In genomic region chr8:13687101-13687717, GRCm38 (mm10) we compare ENCODE assay signal across 20 mouse cellular contexts. TPM values are rescaled to one million over a fixed set of nuclear protein-coding genes. Genes with fewer than 3 reads are reported as not detected.
A peak's percentile ranks its signal among the peaks of the same experiment; 100 is the strongest.
DNase-seq lines count a peak whose midpoint lies in the region; TF ChIP-seq lines count a peak whose summit lies in the region.
"Had no signal": no experiment of that assay in that cellular context is flagged by ENCODE, and none has a peak within 500 bp of the region (broad histone marks: within the 10 kb centered on the region; RNA-seq: fewer than 3 reads in every experiment).

No protein-coding gene starts in this region.

- 0 out of 2 replicates have a peak, but pooled peaks have one; percentile 1 for TF ChIP-seq CTCF in kidney, adult 2 months (conservative IDR thresholded peaks at IDR 0.05; ENCODE audit: insufficient read depth, insufficient read length, low read depth, low read length)
- no peak for TF ChIP-seq CTCF in spleen, adult 2 months (IDR thresholded peaks at IDR 0.05; ENCODE audit: extremely low read depth, insufficient read depth, insufficient read length, insufficient replicate concordance)

- no peak overlapping the region for H3K27ac ChIP-seq in kidney, adult 2 months (ENCODE audit: insufficient read depth, low read depth, low read length)
- H3K27ac ChIP-seq in spleen, adult 2 months (ENCODE audit: insufficient read depth, low read length): peak overlapping the region; percentile 85
- H3K27ac ChIP-seq: forebrain, embryonic 15.5 days; hindbrain, embryonic 14.5 days; limb, embryonic 12.5 days; midbrain, embryonic 15.5 days had no signal

- no peaks in the 10 kb centered on the region for H3K4me1 ChIP-seq in kidney, adult 2 months (ENCODE audit: control insufficient read depth, insufficient read depth, low read length)
- H3K4me1 ChIP-seq in spleen, adult 2 months (ENCODE audit: control insufficient read depth, insufficient read depth, insufficient read length): peaks cover 33% of the 10 kb centered on the region; the same call in 1 of the 2 replicates
- H3K4me1 ChIP-seq: forebrain, embryonic 15.5 days had no signal

- H3K4me3 ChIP-seq in kidney, adult 2 months (ENCODE audit: insufficient read depth, low read depth, low read length): no peak overlapping the region
- H3K4me3 ChIP-seq in spleen, adult 2 months (ENCODE audit: extremely low read depth, insufficient read depth, insufficient read length): no peak overlapping the region
- H3K4me3 ChIP-seq: forebrain, embryonic 15.5 days; limb, embryonic 12.5 days; midbrain, embryonic 15.5 days had no signal

- H3K27me3 ChIP-seq in kidney, adult 2 months (replicated peaks; ENCODE audit: control insufficient read depth, insufficient read depth, low read length): no peaks in the 10 kb centered on the region
- no peaks in the 10 kb centered on the region for H3K27me3 ChIP-seq in spleen, adult 2 months (ENCODE audit: control insufficient read depth, insufficient read depth, low read length)
- H3K27me3 ChIP-seq: forebrain, embryonic 15.5 days; limb, embryonic 12.5 days; midbrain, embryonic 15.5 days had no signal

- DNase-seq in kidney, adult 2 months: no peak
- no peak for DNase-seq in kidney, adult 11 months
- no peak for DNase-seq in spleen, adult 2 months (ENCODE audit: low read depth in 1 of 2, low spot score in 2 of 2)
- no peak for DNase-seq in spleen, postnatal 14 days (ENCODE audit: low spot score in 2 of 2)
- DNase-seq in ES-CJ7 (ENCODE audit: low read depth, low spot score): peak; percentile 36
- peak; percentile 35 for DNase-seq in thymus, postnatal 25 days
- DNase-seq in adrenal gland, postnatal 25 days: no peak
- DNase-seq in cerebellum, adult 9-10 months: no peak
- DNase-seq: cerebellum, adult 9-11 months; embryo, embryonic 11 days; kidney, adult 8-10 months; right cerebral cortex, postnatal 25 days had no signal

- H3K36me3 ChIP-seq in kidney, adult 2 months (ENCODE audit: control insufficient read depth, insufficient read depth, low read length): no peaks in the 10 kb centered on the region
- no peaks in the 10 kb centered on the region for H3K36me3 ChIP-seq in spleen, adult 2 months (ENCODE audit: control insufficient read depth, insufficient read depth, low read length)
- H3K36me3 ChIP-seq: forebrain, embryonic 15.5 days; limb, embryonic 12.5 days; midbrain, embryonic 15.5 days had no signal

- WGBS in kidney, adult 2 months: 95% methylated on average over 8 of the region's 8 CpGs
- WGBS in spleen, adult 2 months: 86% methylated on average over 8 of the region's 8 CpGs

- TF ChIP-seq POLR2A in kidney, adult 2 months (IDR thresholded peaks at IDR 0.05; ENCODE audit: low read depth, low read length): no peak
- no peak for TF ChIP-seq POLR2A in spleen, adult 2 months (IDR thresholded peaks at IDR 0.05; ENCODE audit: low read depth, low read length)

RNA-seq across cellular contexts. Expression of gene Rasa3, which starts 9.8 kb away (rescaled TPM):
- 9.4 and 10.8 TPM in 2 replicates for polyA plus RNA-seq in kidney, adult 2 months (2012; rRNA removed)
- 98.7 and 123 TPM in 2 replicates for polyA plus RNA-seq in spleen, adult 2 months (2012; rRNA removed)
- total RNA-seq in adrenal gland, postnatal 25 days (2021): 39.2 and 63.9 TPM in 2 replicates

RNA-seq across cellular contexts. Expression of gene Cfap97d2, which starts 18.5 kb away (rescaled TPM):
- not detected in 2 replicates for polyA plus RNA-seq in kidney, adult 2 months (2012; rRNA removed)
- 0.11 and 0.12 TPM in 2 replicates for polyA plus RNA-seq in spleen, adult 2 months (2012; rRNA removed)
- not detected in 2 replicates for total RNA-seq in adrenal gland, postnatal 25 days (2021)
- total RNA-seq: adrenal gland, adult 18-20 months; gastrocnemius, adult 18-20 months; megakaryocyte progenitor cell, adult 5-6 weeks had no signal
- polyA plus RNA-seq: heart, postnatal 0 days had no signal

Comparison
In these comparisons a context has a peak if more than half of its experiments do, and no peak if none do; other contexts are left out.
1. DNase-seq: peak in ES-CJ7 (single experiment) and thymus, postnatal 25 days (single experiment); none in kidney, adult 2 months (single experiment), kidney, adult 11 months (single experiment), spleen, adult 2 months (0 of 2), spleen, postnatal 14 days (0 of 2), adrenal gland, postnatal 25 days (single experiment) and cerebellum, adult 9-10 months (single experiment).